Mouse (Mus musculus): ENCODE data around the gene Rrp1b. TPM values are rescaled to one million over a fixed set of nuclear protein-coding genes. Genes with fewer than 3 reads are reported as not detected.

Gene Rrp1b
- total RNA-seq (2014; rRNA removed), result 4.8 and 5.7 TPM in 2 replicates
- polyA plus RNA-seq (2012; rRNA removed), result 3.6 and 5.9 TPM in 2 replicates

GRCm38 (mm10) chr17:32035609-32036508, at the start of gene Rrp1b, which contains the start of gene Hsf2bp:
Gene Rrp1b (plus strand): TSS chr17:32036100.
Gene Hsf2bp (minus strand): TSS chr17:32036349.
- Histone ChIP-seq H3K36me3 (ENCODE audit: control insufficient read depth, insufficient read depth, low read length) (no peaks in the 10 kb centered on the region), H3K4me3 (ENCODE audit: insufficient read depth, low read depth, low read length) (peak within 1 kb of the TSS; percentile 80), H3K4me1 (ENCODE audit: control insufficient read depth, insufficient read depth, low read length) (no peaks in the 10 kb centered on the region), H3K79me2 (ENCODE audit: control insufficient read depth, insufficient read depth, low read length) (peaks cover 3% of the 10 kb centered on the region; the same call in 1 of the 2 replicates), H3K27me3 (ENCODE audit: control insufficient read depth, insufficient read depth, low read length) (no peaks in the 10 kb centered on the region), H3K9ac (ENCODE audit: low read depth, low read length) (peak within 1 kb of the TSS; percentile 81), H3K27ac (replicated peaks; ENCODE audit: insufficient read depth, low read depth, low read length) (no peak within 1 kb of the TSS)
- 6% methylated on average over 52 of the region's 52 CpGs for WGBS
- TF ChIP-seq POLR2A (IDR thresholded peaks at IDR 0.05; ENCODE audit: extremely low read depth, insufficient read depth, low read length) (peak; percentile 50; the same call in 1 of the 2 replicates), CTCF (IDR thresholded peaks at IDR 0.05; ENCODE audit: low read depth, low read length) (no peak)
- DNase-seq (ENCODE audit: extremely low read depth, low read depth, low spot score), result peak; percentile 39

- no peak for TF ChIP-seq CTCF (IDR thresholded peaks at IDR 0.05; ENCODE audit: low read depth, low read length)
- TF ChIP-seq POLR2A (IDR thresholded peaks at IDR 0.05; ENCODE audit: extremely low read depth, insufficient read depth, low read length), result no peak
- no peaks in the 10 kb centered on the region for H3K36me3 ChIP-seq (ENCODE audit: control insufficient read depth, insufficient read depth, low read length)
- 74% methylated on average over 1 of the region's 1 CpGs for WGBS
- 0 out of 2 replicates have a peak, but pooled peaks cover 1% of the 10 kb centered on the region for H3K4me1 ChIP-seq (ENCODE audit: control insufficient read depth, insufficient read depth, low read length)
- H3K27me3 ChIP-seq (ENCODE audit: control insufficient read depth, insufficient read depth, low read length), result no peaks in the 10 kb centered on the region
- H3K79me2 ChIP-seq (ENCODE audit: control insufficient read depth, insufficient read depth, low read length), result no peaks in the 10 kb centered on the region
- no peak overlapping the region for H3K9ac ChIP-seq (ENCODE audit: low read depth, low read length)
- no peak overlapping the region for H3K4me3 ChIP-seq (ENCODE audit: insufficient read depth, low read depth, low read length)
- DNase-seq (ENCODE audit: extremely low read depth, low read depth, low spot score), result no peak
- H3K27ac ChIP-seq (replicated peaks; ENCODE audit: insufficient read depth, low read depth, low read length), result no peak overlapping the region
These were observed 49.0 kb upstream of the Rrp1b start for GRCm38 (mm10) chr17:31986915-31987314.

GRCm38 (mm10) chr17:31989035-31989434, 46.9 kb upstream of the Rrp1b start:
- Histone ChIP-seq H3K27ac (replicated peaks; ENCODE audit: insufficient read depth, low read depth, low read length) (no peak overlapping the region), H3K79me2 (ENCODE audit: control insufficient read depth, insufficient read depth, low read length) (no peaks in the 10 kb centered on the region), H3K9ac (ENCODE audit: low read depth, low read length) (no peak overlapping the region), H3K4me1 (ENCODE audit: control insufficient read depth, insufficient read depth, low read length) (no peaks in the 10 kb centered on the region), H3K27me3 (ENCODE audit: control insufficient read depth, insufficient read depth, low read length) (no peaks in the 10 kb centered on the region), H3K4me3 (ENCODE audit: insufficient read depth, low read depth, low read length) (no peak overlapping the region), H3K36me3 (ENCODE audit: control insufficient read depth, insufficient read depth, low read length) (no peaks in the 10 kb centered on the region)
- TF ChIP-seq POLR2A (IDR thresholded peaks at IDR 0.05; ENCODE audit: extremely low read depth, insufficient read depth, low read length), result no peak
- no peak for DNase-seq (ENCODE audit: extremely low read depth, low read depth, low spot score)
- 82% methylated on average over 2 of the region's 2 CpGs for WGBS

GRCm38 (mm10) chr17:31992004-31992403, 43.9 kb upstream of the Rrp1b start:
- no peaks in the 10 kb centered on the region for H3K36me3 ChIP-seq (ENCODE audit: control insufficient read depth, insufficient read depth, low read length)
- H3K27ac ChIP-seq (replicated peaks; ENCODE audit: insufficient read depth, low read depth, low read length), result no peak overlapping the region
- no peak overlapping the region for H3K4me3 ChIP-seq (ENCODE audit: insufficient read depth, low read depth, low read length)
- WGBS, result 85% methylated on average over 2 of the region's 2 CpGs
- H3K27me3 ChIP-seq (ENCODE audit: control insufficient read depth, insufficient read depth, low read length), result no peaks in the 10 kb centered on the region
- no peaks in the 10 kb centered on the region for H3K79me2 ChIP-seq (ENCODE audit: control insufficient read depth, insufficient read depth, low read length)
- DNase-seq (ENCODE audit: extremely low read depth, low read depth, low spot score), result peak; percentile 8
- no peaks in the 10 kb centered on the region for H3K4me1 ChIP-seq (ENCODE audit: control insufficient read depth, insufficient read depth, low read length)
- TF ChIP-seq POLR2A (IDR thresholded peaks at IDR 0.05; ENCODE audit: extremely low read depth, insufficient read depth, low read length), result no peak
- TF ChIP-seq CTCF (IDR thresholded peaks at IDR 0.05; ENCODE audit: low read depth, low read length), result no peak
- H3K9ac ChIP-seq (ENCODE audit: low read depth, low read length), result no peak overlapping the region

GRCm38 (mm10) chr17:31993354-31993753, 42.5 kb upstream of the Rrp1b start:
- H3K27ac ChIP-seq (replicated peaks; ENCODE audit: insufficient read depth, low read depth, low read length), result no peak overlapping the region
- no peak overlapping the region for H3K4me3 ChIP-seq (ENCODE audit: insufficient read depth, low read depth, low read length)
- H3K36me3 ChIP-seq (ENCODE audit: control insufficient read depth, insufficient read depth, low read length), result no peaks in the 10 kb centered on the region
- H3K27me3 ChIP-seq (ENCODE audit: control insufficient read depth, insufficient read depth, low read length), result no peaks in the 10 kb centered on the region
- 94% methylated on average over 1 of the region's 1 CpGs for WGBS
- H3K9ac ChIP-seq (ENCODE audit: low read depth, low read length), result no peak overlapping the region
- TF ChIP-seq POLR2A (IDR thresholded peaks at IDR 0.05; ENCODE audit: extremely low read depth, insufficient read depth, low read length) (no peak), CTCF (IDR thresholded peaks at IDR 0.05; ENCODE audit: low read depth, low read length) (no peak)
- no peak for DNase-seq (ENCODE audit: extremely low read depth, low read depth, low spot score)
- no peaks in the 10 kb centered on the region for H3K79me2 ChIP-seq (ENCODE audit: control insufficient read depth, insufficient read depth, low read length)
- H3K4me1 ChIP-seq (ENCODE audit: control insufficient read depth, insufficient read depth, low read length), result no peaks in the 10 kb centered on the region

GRCm38 (mm10) chr17:31994132-31994531, 41.8 kb upstream of the Rrp1b start:
- Histone ChIP-seq H3K79me2 (ENCODE audit: control insufficient read depth, insufficient read depth, low read length) (no peaks in the 10 kb centered on the region), H3K4me3 (ENCODE audit: insufficient read depth, low read depth, low read length) (no peak overlapping the region), H3K27me3 (ENCODE audit: control insufficient read depth, insufficient read depth, low read length) (no peaks in the 10 kb centered on the region), H3K9ac (ENCODE audit: low read depth, low read length) (no peak overlapping the region), H3K27ac (replicated peaks; ENCODE audit: insufficient read depth, low read depth, low read length) (no peak overlapping the region), H3K36me3 (ENCODE audit: control insufficient read depth, insufficient read depth, low read length) (no peaks in the 10 kb centered on the region), H3K4me1 (ENCODE audit: control insufficient read depth, insufficient read depth, low read length) (no peaks in the 10 kb centered on the region)
- TF ChIP-seq POLR2A (IDR thresholded peaks at IDR 0.05; ENCODE audit: extremely low read depth, insufficient read depth, low read length), result no peak
- TF ChIP-seq CTCF (IDR thresholded peaks at IDR 0.05; ENCODE audit: low read depth, low read length), result no peak
- no peak for DNase-seq (ENCODE audit: extremely low read depth, low read depth, low spot score)
